Mouse (Mus musculus): ENCODE results near the gene Snd1.

Snd1 gene

DNA sequence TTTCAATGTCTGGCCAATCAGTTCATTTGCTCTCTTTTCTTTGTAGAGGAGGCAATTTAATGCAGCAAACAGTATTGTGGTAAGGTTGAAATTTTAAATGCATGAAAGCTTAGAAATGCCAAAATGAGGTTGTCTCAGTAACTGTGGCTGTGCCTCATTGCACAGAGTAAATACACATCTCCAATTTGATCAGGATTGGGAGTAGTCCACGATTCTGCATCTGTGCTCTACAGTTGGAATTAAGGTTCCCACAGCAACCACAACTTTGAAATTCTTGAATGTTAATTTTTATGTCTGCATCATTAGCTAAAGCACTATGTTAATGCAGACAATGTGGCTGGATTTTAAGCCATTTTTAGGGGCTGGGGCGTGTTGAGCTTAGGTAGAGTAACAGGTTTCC lies 72.0 kb downstream of the Snd1 start:
- no peak for DNase-seq (ENCODE audit: low spot score)

DNA sequence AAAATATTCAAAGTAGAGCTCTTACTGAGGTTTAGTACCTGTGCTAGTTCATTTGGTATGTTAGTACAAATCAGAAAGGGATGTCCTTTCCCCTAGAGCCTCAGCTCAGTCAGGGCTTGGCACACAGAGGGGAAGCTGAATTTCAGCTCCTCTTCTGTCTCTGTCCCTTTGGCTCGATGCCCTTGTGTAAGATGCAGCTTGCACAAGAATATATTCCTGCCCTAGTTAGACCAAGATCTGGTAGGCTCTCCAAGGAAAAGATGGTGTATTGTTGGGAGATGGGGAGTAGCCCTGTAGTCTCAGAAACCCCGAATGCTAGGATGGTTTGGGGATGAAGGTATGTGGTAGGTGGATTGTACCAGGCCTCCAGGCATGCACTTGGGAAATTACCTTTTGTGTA lies 74.4 kb downstream of the Snd1 start:
- no peak for DNase-seq (ENCODE audit: low spot score)

DNA sequence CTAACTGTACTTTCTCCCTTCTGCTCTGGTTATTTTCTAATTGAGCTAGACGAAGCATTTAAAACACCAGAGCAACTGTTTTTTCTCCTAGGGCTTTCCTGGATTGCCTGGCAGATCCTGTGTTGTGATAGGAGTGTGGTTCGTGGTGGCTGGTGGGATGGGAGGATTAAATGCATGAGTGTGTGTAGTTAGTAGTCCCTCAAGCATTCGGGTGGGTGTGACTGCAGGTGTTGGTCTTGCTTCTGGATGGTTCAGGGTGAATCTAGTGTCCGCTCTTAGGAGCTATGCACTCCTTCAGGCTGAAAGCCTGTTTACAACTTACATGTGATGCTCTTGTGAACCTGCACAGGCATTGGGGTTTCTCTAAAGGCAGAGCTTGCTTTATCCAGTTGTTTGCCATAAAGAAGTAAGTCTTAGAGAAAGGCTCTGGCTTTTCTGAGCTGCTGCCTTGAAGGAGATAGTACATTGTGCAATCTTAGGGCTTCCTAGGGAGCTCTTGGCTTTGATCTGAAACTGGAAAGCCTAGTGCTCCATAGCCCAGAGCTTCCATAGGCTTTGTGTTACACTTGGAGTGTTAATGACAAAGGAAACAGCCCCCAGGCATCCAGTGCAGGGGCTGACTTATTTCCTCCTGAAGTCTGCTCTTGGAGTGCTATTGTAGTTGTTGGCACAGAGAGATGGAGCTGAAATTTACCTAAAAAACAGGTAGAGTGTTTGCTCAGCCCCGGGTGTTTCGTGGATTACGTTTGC lies 75.5 kb downstream of the Snd1 start:
- no peak for DNase-seq (ENCODE audit: low spot score)

DNA sequence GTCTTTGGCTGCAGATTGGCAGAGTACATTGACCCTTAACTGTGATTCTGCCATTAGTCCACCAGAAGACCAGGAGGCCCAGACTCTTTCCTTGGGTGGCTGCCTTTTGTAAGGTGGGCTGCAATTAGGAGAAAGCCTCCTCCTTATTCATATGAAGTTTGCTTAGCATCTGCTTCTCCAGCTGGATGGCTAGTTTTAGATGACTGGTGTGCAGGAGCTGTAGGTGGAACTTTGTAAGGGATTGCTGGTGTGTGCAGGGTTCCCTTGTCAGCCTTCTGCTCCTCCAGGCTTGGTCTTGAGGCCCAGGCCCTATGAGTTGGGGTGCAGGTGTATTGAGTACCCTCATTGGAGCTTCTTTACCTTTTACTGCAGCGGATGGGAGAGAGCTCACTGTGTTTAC lies 79.5 kb downstream of the Snd1 start:
- no peak for DNase-seq (ENCODE audit: low spot score)

DNA sequence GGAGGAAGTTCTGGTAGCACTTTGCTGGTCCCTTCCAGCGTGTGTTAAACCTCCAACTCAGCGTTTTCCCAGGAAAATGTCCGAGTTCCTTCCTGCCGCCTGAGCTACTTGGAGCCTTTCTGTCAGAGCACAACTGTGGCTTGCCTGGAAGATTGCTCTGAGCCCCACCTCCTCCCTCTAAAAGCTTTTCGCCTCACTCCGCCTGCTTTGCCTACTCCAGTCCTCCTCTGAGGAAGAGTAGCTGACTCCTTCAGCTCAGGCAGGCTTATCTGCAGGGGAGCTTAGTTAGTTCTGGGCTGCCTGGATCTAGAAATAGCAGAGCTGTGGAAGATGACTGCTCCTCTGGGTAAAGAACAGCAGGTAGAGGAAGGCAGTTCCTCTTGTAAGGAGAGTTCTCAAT lies 80.1 kb downstream of the Snd1 start:
- no peak for DNase-seq (ENCODE audit: low spot score)

DNA sequence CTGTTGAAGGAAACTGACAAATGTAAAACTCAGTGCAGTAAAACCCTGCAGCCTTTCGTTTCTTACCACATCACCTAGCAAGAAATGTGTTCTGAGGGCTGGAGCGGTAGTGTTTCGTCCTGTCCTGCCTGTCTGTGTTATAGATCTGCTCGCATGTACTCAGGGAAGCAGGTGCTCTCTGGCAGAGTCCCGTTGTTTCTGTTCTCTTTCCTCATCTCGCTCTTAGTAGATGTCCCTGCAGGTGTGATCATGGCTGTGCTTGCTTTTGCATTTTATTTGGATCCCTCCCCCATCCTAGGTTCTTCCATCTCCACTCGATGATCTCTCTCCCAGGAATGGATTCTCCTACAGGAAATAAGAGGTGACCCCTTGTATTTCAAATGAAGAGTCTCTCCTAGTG lies 80.5 kb downstream of the Snd1 start:
- no peak for DNase-seq (ENCODE audit: low spot score)

DNA sequence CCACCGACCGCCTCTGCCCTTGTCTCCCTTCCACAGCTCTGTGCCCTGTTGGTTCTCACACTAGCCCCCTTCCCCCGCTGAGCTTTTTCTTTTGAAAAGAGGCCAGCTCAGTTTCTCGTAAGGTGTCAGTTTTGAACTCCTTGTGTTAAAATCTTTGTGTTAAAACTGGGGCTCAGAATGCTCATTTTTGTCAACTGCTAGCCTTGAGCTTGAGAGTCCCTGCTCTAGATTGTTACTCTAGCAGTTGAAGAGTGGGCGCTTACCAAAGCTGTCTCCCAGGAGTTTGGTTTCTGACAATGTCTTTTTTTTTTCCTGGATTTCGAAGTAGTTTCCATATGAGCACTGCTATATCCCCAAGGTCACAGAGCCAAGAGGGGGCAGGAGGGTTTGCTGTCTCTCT lies 82.8 kb downstream of the Snd1 start:
- no peak for DNase-seq (ENCODE audit: low spot score)

DNA sequence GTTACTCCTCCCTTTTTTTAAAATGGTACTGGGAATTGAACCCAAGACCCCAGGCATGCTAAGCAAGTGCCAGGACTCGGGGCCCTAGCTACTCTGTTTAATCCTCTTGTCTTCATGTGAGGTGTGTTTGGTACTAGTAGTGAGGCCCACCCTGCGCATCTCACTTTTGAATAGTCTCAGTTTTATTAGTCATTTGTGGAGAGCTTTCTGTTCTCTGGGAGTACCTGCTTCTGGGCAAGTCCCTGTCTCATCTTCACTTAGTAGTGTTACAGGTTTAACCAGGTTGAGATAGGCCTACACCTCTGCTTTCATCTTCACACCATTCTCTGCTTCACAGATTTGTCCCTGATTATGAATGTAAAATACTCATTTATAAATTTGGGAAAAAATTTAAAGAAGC lies 84.5 kb downstream of the Snd1 start:
- no peak for DNase-seq (ENCODE audit: low spot score)

DNA sequence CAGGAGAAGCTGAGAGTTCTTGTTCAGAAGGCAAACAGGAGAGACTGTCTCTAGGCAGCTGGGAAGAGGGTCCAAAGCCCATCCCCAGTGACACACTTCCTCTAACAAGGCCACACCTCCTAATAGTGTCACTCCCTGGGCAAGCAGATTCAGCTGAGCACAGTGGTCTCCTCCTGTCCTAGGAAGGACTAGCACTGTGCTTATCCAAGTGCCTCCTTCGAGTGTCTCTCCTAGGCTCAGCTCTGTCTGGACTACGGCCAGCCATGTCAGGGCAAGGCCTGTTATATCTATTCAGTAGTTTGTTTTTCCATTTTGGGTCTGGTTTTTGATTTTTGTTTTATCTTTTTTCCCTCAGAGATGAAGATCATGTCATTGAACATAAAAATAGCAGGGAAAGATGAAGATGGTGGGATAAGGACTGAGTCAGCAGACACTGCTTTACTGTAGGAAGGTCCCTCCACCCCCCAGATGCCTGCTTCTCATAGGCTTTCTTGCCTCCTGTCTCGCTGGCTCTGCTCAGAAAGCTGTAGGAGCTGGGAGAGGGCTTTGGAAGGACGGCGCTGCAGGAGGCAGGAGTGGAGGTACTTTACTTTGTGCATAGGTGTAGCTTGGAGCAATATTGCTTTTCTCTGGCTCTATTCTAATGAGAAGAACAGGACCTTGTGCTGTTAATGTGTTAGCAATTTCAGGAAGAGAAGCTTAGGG lies 86.5 kb downstream of the Snd1 start:
- no peak for DNase-seq (ENCODE audit: low spot score)

DNA sequence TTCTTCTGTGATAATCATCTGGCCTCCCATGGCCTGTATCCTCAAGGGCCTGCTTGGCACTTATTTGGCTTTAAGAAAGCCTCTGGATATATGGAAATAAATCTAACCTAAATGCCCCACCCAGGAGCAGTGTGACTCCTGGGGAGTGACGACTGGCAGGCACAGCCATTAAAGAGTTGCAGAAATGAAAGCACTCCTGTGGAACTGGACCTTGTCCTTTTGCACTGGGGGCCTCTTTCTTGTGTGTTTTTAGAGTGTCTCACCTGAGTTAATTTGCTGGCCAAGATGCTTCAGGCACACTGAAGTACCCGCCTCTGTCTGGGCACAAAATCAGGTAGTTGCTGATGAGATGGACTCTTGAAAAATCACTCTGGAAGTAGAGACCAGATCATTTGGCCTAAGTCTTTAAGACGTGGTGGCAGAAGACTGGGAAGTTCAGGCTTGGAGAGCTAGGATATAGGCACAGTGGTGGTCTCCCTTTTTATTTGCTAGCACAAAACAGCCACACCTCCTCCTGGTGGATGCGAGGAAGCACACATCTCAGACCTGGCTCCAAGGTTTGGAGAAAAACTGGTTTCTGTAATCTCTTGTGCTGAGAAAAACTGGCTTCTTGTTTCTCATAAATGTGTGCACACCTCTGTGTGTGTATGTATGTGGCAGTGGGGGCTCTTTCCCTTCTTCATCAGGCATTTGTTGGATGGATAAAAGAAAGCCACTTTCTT lies 87.5 kb downstream of the Snd1 start:
- DNase-seq (ENCODE audit: low spot score), result no peak

DNA sequence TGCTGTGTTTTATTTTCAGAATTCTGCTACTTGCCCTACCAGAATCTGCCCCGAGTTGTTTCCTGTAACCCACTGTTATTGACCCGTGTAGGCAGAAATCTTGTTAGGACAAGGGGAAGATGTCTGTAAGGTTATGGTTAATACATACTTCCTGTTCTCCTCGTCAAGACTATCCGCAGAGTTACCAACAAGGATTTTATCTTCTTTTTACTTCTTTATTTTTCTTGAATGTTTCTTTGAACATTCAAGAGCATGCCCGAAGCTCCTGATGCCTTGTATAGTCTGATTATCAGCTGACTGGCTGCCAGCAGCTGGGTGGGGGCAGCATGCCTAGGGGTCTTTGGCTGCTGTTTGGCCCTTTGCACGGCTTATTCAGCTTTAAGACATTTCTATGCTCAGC lies 93.0 kb downstream of the Snd1 start:
- DNase-seq (ENCODE audit: low spot score), result no peak

DNA sequence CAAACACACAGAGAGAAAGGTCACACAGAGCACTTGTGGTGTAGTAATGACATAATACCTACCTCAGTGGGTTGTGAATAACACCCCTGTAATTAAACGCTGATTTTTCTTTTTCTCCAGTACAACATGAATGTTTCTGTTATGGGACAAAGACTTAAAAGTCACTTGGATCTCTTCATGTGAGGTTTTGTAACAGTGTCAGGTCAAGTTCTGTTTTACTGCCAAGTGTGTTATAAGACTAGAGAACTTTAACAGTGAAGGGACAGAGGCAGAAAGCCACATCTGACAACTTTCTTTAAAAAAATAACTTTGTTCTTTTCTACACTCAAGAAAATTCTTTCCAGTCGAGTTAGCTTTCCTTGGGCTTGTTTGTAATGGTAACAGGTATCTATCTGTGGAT lies 97.0 kb downstream of the Snd1 start:
- DNase-seq (ENCODE audit: low spot score), result no peak

DNA sequence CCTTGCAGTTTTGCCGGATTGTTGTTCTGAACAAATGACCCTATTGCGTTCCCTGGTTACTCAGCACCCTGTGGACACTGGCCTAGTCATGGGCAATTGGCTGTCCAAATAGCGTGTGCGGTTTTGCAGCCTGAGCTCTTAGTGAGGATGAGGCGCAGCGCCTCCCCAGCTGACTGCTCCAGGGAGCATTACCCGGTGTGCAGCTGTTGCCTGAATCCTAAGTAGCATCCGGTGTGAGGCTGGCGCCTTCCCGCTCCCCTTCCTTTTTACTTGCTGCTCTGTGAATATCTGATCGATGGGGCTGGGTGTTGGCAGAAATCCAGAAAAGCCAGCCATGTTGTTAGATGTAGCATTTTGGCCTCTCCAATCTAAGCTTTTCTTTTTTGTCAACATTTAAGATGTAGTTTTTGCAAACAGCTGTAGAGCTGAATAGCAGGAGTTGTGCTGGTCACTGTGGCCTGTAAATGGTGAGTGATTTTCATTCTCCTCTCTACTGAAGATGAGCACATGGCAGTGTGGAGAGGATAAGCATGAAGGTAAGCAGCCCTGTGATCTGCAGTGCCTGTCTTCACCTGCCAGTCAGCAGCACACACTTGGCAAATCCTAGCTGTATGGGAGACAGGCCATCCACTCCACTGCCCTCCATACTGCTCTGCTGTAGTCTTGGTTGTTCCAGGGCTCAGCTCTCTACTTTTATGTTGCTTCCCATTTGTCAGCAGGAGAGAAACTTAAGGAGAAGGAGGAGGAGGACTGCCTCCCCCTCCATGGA lies 98.2 kb downstream of the Snd1 start:
- peak; percentile 55 for DNase-seq (ENCODE audit: low spot score)

DNA sequence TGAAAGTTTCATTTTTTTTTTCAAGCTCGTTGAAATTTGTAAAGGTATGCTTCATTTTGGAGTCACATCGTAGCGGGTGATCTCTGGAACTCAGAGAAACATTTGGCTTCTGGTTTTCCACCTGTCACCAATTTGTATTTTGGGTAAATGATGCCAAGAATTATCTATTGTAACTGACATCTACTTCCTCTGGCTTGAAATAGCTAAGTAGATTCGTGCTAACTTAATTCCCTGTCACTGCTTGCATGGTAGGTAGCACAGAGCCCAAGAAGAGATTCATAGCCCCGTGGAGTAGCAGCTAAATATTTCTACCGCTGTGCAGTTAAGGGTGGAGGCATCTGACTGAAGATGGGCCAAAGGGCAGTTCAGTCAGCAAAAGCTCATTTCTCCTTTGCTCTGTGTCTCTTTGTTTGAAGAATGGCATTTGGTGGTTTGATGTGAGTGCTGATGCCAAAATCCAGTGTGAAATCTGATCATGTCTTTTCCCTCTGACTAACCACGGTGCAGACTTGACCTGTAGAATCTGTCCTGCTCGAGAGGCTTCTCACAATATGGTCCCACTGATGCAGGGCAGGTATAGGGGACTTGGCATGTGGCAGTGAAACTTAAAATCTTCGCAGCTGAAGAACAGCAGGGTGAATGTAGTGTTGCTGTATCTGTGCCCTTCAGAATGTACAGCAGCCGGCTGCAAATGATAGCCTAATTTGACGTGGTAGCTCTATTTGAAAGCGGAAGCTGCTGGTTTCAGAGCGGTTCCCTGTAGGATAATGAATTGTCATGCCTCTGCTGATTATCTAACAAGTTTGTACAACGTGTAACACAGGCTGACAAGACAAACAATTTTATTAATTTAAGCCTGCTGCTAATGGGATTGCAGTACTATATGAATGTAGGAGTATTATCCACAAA lies 101.7 kb downstream of the Snd1 start:
- no peak for DNase-seq (ENCODE audit: low spot score)

DNA sequence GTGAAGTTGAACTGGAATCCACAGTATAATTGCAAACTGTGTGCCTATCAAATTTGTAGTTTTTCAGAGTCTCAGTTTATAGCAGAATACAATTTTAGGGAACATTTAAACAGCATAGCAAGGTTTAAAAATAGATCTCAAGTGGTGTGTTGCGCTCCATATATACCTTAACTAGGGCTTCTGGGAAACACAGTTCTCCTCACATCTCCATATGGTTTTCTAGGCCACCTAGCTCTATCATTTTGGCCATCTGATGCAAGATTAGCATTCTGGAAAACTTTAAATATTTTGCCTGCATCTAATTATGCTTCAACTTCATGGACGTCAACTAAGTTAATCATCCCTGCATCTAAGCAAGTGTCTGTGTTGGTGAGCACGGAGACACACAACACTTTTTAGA lies 107.9 kb downstream of the Snd1 start:
- no peak for DNase-seq (ENCODE audit: low spot score)

DNA sequence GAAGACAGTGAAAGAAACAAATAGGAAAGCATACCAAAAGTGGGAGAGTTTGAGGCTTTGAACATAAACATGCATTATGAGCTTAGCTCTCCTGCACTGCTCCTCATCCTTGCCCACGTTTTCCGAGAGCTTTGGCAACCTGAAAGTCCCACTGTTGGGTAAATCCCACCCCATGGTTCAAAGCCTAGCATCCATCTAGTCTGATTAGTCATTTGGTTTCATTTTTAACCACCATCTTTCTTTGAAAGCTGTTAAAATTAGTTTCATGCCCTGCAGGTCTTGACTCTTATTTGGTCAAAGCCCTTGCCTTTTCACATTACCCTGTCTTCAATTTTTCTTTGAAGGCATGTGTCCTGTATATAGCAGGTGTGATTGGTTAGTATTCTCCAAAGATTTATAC lies 108.5 kb downstream of the Snd1 start:
- no peak for DNase-seq (ENCODE audit: low spot score)

DNA sequence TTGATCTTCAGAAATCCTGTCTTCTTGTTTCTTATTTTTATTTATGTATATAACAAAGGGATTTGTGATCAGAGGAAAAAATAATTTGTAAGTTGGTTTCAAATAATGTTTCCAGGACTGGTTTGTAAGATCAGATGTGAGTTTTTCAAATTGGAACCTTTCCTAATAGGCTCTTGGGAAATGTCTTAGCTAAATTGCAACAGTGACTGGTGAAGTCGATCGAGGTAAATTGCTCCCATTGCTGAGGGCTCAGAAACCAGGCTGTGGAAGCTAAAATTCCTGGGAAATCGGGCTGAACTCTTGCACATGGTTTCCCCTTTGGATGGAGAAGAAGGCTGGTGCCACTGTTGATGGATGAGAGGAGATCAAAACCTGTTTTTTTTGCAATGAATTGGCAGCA lies 111.9 kb downstream of the Snd1 start:
- DNase-seq (ENCODE audit: low spot score), result no peak

DNA sequence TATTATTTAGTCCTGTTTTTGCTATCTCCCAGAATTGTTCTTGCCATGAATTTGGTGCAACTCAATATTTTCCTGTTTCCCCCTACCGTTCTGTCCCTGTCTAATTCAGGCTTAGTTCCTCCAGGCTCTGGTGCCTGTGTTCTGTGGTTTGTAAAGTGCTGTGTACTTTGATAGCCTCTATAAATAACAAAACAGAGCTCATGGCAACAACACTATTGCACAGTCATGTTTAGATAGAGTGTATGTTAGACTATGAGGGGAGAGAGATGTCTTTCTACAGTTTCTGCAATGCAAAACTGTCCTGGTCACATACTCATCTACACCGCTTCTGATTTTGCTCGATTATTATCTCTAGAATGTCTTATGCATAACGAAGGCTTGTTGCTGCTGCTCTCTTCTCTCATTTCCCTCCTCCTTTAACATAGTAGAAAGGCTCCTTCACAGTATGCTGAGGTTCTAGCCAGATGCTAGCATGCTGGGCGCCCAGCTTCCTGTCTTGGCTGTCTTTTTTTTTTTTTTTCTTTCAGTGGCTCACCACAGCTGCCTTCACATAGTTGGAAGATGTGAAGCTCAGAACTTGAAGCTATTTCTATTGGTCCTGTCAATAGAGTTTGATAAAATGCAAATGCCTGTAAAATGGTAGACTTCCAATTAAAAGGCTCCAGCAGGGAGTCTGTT lies 113.7 kb downstream of the Snd1 start:
- no peak for DNase-seq (ENCODE audit: low spot score)

DNA sequence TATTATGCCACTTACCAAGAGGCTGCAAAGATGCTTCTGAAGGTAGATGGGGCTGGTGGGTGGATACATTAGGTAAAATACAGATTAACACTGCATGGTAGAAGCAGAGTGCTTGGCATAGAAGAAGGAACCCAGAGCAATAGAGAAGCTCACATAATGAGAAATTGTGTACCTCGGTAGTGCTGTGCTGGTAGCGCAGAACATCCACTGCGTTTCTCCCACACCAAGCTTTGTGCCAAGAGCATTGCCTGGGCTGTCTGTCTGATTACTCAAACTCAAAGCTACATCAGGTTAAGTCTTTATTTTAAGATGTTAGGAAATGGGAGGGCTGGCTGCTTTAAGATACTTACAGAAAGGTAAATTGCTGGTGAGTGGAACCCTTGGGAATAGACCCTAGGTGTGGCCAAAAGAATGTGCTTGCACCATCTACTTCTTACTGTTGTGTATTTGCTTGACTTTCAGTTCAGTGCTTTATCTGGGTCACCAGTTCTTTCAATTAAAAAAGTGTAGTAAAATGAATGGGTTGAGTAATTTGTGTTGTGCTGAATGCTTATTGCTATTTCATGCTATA lies 117.5 kb downstream of the Snd1 start:
- no peak for DNase-seq (ENCODE audit: low spot score)

DNA sequence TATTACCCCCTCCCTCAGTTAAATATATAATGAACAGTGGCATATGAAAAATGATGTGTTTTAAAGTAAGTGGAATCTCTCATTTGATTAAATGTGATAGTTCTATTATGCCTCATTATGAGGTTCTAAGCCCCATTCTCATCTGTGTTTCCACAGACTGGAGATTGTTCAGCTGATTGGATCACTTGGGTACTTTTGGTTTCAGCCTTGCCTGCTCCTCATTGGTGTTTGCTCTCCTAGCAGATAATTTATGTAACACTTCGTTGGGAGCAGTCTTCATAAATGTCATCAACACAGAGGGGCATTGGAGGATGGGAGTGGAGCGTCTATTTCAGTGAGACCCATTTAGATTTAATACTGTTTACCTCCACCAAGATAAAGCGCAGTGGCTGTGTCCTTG lies 118.8 kb downstream of the Snd1 start:
- DNase-seq (ENCODE audit: low spot score), result no peak

DNA sequence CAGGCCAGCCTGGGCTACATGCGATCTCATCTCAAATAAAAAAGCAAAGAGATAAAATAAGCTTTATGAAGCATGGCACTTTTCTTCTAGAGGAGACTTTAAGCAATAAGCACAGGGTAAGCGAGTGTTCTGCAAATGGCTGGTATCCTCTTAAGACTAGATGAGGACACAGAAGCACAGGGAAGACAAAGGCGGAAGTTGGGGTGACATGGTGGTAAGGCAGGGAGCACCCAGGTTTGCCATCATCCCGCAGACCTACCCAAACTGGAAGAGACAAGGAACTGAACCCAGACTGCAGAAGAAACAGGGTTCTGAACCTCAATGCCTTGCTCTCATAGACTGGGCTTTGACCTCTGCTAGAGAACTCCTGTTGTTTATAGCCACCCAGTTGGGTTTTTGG lies 119.8 kb downstream of the Snd1 start:
- no peak for DNase-seq (ENCODE audit: low spot score)
